Mouse (Mus musculus) forebrain, embryonic 10.5 days (tissue): ENCODE results near the gene Isoc2a. TPM values are rescaled to one million over a fixed set of nuclear protein-coding genes. Genes with fewer than 3 reads are reported as not detected.
"Not testable (repeated sequence)": the region's sequence is repeated elsewhere in the genome, so short reads cannot be mapped to it uniquely, and the experiment has no call there.

Experiments
- DNase-seq: peaks from one replicate; pipeline ENCODE4 v3.0.0-alpha.2; 2017; ENCODE audit warnings: low spot score; ENCODE audit errors: extremely low spot score
- H3K27ac ChIP-seq: fragments of 300-500 bp; sonication (generic); 2 replicates; pipeline ENCODE4 v1.5.1; 2016; ENCODE audit warnings: mild to moderate bottlenecking
- H3K27me3 ChIP-seq: fragments of 300-500 bp; sonication (generic); 2 replicates; pipeline ENCODE4 v1.6.1; 2016; ENCODE audit warnings: mild to moderate bottlenecking; ENCODE audit not compliant: poor library complexity, severe bottlenecking
- H3K36me3 ChIP-seq: fragments of 300-500 bp; sonication (generic); replicated peaks from 2 replicates; pipeline ENCODE4 v1.6.1; 2016; ENCODE audit warnings: mild to moderate bottlenecking, moderate library complexity
- H3K4me1 ChIP-seq: fragments of 300-500 bp; sonication (generic); 2 replicates; pipeline ENCODE4 v1.6.1; 2016
- H3K4me3 ChIP-seq: fragments of 300-500 bp; sonication (generic); 2 replicates; pipeline ENCODE4 v1.5.1; 2016; ENCODE audit warnings: mild to moderate bottlenecking, moderate library complexity
- H3K9me3 ChIP-seq: fragments of 300-500 bp; sonication (generic); 2 replicates; pipeline ENCODE4 v1.6.1; 2016; ENCODE audit warnings: mild to moderate bottlenecking, moderate library complexity
- WGBS: fragments of 180-500 bp; shearing (Covaris S2); methylation state at CpG from one replicate; pipeline ENCODE4 v1.1.7; 2016; 5-methylcytosine and 5-hydroxymethylcytosine counted together
- polyA plus RNA-seq: library from polyadenylated mRNA; unstranded; fragments of >200 nt; fragmentation: Nextera tagmentation; extraction: Ambion mirVana; gene quantifications from 2 replicates; pipeline ENCODE4 v1.2.1, GENCODE M21; 2016

Isoc2a gene
- polyA plus RNA-seq, 1 experiment from 2014 or later, result 0.73 TPM

DNA sequence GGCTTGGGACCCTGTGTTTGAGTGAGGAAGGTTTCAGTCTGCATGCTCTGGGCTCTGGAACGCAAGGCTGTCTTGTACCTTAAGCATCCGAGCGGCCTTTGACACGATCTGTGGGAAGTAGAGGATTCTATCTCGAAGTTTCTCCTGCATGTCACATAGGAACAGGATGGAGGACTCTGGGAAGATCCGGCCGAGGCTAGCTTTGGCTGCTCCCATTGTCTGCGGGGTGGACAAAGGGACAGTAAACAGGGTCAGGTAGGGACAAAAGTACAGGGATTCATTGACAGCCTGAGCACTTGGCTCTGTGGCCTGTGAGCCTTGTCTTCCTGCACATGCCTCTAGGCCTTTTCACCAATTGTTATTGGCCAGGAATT lies 25.7 kb upstream of the Isoc2a start:
- 71% methylated on average over 8 of the region's 8 CpGs for WGBS
- peaks cover 7% of the 10 kb centered on the region; the same call in 1 of the 2 replicates for H3K27me3 ChIP-seq

DNA sequence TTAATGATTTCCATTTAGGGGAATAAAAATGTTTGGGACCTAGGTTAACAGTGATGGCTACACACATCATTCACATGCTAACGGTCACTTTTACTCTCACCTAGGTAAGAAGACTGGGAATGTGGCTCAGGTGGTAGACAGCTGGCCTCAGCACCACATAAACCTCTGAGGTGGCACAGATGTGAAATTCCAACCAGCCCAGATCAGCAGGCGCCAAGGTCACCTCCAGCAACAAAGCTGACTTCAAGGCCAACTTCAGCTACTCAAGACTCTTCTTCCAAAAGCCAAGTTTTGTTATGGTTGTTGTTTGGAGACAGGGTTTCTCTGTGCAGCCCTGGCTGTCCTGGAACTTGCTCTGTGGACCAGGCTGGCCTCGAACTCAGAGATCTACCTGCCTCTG lies 23.3 kb upstream of the Isoc2a start:
- no peak for DNase-seq
- Histone ChIP-seq H3K36me3 (no peaks in the 10 kb centered on the region), H3K4me3 (no peak overlapping the region), H3K9me3 (no peaks in the 10 kb centered on the region), H3K27ac (no peak overlapping the region), H3K27me3 (no peaks in the 10 kb centered on the region), H3K4me1 (no peaks in the 10 kb centered on the region)
- 87% methylated on average over 3 of the region's 3 CpGs for WGBS

More for the DNA sequence above, 25.7 kb upstream of the Isoc2a start:
- Histone ChIP-seq H3K9me3 (peaks cover 5% of the 10 kb centered on the region; the same call in 1 of the 2 replicates), H3K27ac (no peak overlapping the region), H3K36me3 (no peaks in the 10 kb centered on the region), H3K4me1 (no peaks in the 10 kb centered on the region), H3K4me3 (no peak overlapping the region)
- no peak for DNase-seq

DNA sequence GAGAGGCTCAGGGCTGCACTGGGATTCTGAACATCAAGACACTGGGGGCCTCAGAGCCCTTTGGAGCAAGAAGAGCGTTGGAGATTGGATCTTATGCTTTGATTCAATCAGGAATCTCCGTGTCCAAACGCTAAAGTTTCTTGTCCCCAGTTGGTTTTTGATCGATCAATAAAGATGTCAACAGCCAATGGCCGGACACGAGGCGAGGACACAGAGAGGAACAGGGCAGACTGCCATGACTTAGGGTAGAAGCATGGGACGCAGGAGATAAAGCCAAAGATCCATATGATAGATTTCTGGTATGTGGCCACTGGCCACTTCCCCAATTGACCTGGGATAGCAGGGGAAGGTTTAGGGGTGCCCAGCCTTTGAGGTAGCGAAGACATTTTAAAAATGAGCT lies 20.4 kb upstream of the Isoc2a start:
- Histone ChIP-seq H3K27ac (no peak overlapping the region), H3K27me3 (no peaks in the 10 kb centered on the region), H3K36me3 (no peaks in the 10 kb centered on the region), H3K9me3 (no peaks in the 10 kb centered on the region), H3K4me3 (no peak overlapping the region), H3K4me1 (no peaks in the 10 kb centered on the region)
- 89% methylated on average over 9 of the region's 9 CpGs for WGBS
- no peak for DNase-seq

DNA sequence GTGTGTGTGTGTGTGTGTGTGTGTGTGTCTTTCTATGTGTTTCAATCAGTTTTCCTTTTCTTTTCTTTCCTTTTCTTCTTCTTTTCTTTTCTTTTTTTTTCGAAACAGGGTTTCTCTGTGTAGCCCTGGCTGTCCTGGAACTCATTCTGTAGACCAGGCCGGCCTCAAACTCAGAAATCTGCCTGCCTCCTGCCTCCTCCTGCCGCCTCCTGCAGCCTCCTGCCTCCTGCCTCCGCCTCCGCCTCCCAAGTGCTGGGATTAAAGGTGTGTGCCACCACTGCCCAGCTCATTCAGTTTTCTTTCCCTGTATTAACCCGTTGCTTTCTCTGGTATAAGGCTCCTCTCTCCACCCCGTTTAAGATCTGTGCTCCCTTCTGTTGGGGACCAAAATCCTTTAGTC lies 19.6 kb upstream of the Isoc2a start:
- H3K4me3 ChIP-seq, result no peak overlapping the region
- no peaks in the 10 kb centered on the region for H3K9me3 ChIP-seq
- WGBS, result 63% methylated on average over 6 of the region's 7 CpGs

DNA sequence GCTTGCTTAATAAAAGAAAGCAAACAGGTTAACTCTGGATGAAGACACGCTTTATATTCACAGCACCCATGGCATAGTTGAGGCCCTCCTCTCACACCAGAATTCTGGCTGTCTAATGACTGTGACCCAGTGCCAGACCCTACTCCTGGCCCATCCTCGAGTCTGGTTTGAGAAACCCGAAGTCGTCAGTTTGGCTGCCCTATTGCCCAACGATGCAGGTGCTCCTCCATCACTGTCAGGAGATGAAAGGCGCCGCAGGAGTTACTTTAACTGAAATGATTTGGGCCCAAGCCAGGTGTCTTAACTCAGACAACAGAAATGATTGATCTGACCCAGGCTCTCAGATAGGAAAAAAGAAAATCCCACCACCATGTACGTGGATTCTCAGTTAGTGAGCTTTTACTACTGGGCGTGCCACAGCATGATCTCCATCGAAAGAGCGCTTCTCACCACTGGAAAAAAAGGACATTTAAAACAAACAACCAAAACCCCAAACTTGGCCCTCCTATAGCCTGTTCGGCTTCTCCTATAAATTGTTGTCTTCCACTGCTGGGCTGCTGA lies 17.5 kb upstream of the Isoc2a start:
- no peak for DNase-seq
- 88% methylated on average over 12 of the region's 12 CpGs for WGBS
- H3K27ac ChIP-seq, result no peak overlapping the region
- no peaks in the 10 kb centered on the region for H3K27me3 ChIP-seq
- no peaks in the 10 kb centered on the region for H3K4me1 ChIP-seq
- H3K36me3 ChIP-seq, result no peaks in the 10 kb centered on the region
- no peak overlapping the region for H3K4me3 ChIP-seq
- H3K9me3 ChIP-seq, result no peaks in the 10 kb centered on the region

More for the DNA sequence above, 19.6 kb upstream of the Isoc2a start:
- H3K4me1 ChIP-seq, result no peaks in the 10 kb centered on the region
- no peak overlapping the region for H3K27ac ChIP-seq
- H3K36me3 ChIP-seq, result no peaks in the 10 kb centered on the region
- no peak for DNase-seq
- H3K27me3 ChIP-seq, result no peaks in the 10 kb centered on the region

DNA sequence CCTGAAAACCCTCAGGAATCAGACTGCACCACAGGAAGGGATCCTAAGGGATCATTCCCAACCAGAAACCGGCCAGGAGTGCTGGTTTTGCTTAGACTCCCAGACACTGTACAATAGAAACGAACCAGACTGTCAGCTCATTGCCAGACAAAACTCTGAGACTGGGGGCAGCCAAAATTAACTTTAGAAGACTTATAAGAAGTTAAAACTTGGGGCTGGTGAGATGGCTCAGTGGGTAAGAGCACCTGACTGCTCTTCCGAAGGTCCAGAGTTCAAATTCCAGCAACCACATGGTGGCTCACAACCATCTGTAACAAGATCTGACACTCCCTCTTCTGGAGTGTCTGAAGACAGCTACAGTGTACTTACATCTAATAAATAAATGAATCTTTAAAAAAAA lies 16.0 kb upstream of the Isoc2a start:
- H3K9me3 ChIP-seq, H3K27ac ChIP-seq, H3K27me3 ChIP-seq, H3K4me3 ChIP-seq, H3K4me1 ChIP-seq, DNase-seq, H3K36me3 ChIP-seq: not testable (repeated sequence)
- WGBS, result 81% methylated on average over 3 of the region's 3 CpGs

DNA sequence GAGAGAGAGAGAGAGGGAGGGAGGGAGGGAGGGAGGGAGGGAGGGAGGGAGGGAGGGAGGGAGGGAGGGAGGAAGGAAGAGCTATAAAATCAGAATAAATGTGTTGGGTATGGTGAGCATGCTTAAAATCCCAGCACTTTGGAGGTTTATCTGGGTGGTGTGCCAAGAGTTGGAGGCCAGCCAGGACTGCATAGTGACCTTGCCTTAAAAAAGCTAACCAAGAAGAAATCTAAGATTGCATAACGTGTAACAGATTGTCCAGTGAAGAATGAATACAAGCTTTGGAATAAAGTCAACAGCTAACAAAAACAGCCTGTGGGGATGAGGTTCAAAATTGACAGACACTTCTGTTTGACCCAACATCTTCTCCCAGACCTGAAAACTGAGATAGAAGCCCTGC lies 13.9 kb upstream of the Isoc2a start:
- H3K27ac ChIP-seq, result no peak overlapping the region
- no peak overlapping the region for H3K4me3 ChIP-seq
- H3K4me1 ChIP-seq, result peaks cover 22% of the 10 kb centered on the region
- no peak for DNase-seq
- peaks cover 4% of the 10 kb centered on the region; the same call in 1 of the 2 replicates for H3K9me3 ChIP-seq
- WGBS, result 64% methylated on average over 1 of the region's 1 CpGs
- no peaks in the 10 kb centered on the region for H3K36me3 ChIP-seq
- H3K27me3 ChIP-seq, result no peaks in the 10 kb centered on the region

DNA sequence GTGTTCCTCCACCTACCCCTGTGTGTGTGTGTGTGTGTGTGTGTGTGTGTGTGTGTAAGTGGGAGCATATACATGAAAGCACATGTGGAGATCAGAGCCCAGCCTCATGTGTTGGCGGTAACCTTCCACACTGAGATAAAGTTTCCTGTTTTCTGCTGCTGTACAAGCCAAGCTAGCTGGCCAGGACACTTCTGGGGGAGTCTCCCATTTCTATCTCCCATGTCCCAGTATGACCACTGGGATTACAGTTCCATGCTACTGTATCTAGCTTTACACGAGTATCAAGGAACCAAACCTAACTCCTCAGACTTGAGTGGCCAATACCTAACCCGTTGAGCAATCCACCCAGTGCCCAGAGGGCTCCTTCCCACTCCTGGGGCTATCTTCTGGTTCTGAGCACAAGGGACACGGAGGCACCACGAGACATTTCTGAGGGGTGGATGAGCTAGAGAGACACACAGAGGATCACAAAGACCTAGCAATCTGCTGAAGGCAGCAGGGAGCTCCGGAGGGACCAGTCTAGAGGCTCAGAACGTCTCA lies 13.3 kb upstream of the Isoc2a start:
- H3K4me3 ChIP-seq, result no peak overlapping the region
- peaks cover 22% of the 10 kb centered on the region for H3K4me1 ChIP-seq
- no peak for DNase-seq
- H3K9me3 ChIP-seq, result peaks cover 4% of the 10 kb centered on the region; the same call in 1 of the 2 replicates
- WGBS, result 77% methylated on average over 7 of the region's 7 CpGs
- no peaks in the 10 kb centered on the region for H3K27me3 ChIP-seq
- no peak overlapping the region for H3K27ac ChIP-seq
- no peaks in the 10 kb centered on the region for H3K36me3 ChIP-seq

DNA sequence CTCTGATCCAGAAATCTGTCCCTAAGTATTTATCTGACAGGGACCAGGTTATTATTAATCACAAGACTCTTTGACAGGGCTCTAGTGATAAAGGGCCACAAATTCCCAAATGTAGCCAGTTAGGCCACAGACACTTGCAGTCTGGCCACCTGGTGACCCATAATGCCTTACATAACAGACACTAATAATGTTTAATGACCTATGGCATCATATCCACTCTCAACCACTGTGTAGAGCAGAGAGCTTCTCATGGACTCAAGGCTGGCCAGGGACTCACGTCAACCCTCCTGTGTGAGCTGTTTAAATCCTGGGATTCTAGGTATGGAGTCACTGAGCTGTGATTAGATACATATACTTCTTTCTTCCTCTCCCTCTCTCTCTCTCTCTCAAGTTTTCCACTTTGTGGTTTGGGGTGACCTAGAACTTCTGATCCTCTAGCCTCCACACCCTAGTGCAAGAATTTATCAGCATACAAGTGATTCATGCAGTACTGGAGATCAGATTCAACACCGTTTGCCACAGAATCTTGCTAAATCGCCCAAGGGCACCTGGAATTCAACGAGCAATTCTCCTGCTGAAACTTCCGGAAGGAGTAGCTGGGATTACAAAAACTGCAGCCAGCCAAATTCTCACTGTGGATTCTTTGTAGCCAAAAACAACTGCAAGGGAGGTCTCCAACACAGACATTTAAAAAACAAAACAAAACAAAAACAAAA lies 12.7 kb upstream of the Isoc2a start:
- peaks cover 22% of the 10 kb centered on the region for H3K4me1 ChIP-seq
- H3K9me3 ChIP-seq, result peaks cover 4% of the 10 kb centered on the region; the same call in 1 of the 2 replicates
- no peaks in the 10 kb centered on the region for H3K36me3 ChIP-seq
- DNase-seq, result no peak
- H3K4me3 ChIP-seq, result no peak overlapping the region
- no peak overlapping the region for H3K27ac ChIP-seq
- no peaks in the 10 kb centered on the region for H3K27me3 ChIP-seq
- WGBS, result 82% methylated on average over 5 of the region's 5 CpGs

DNA sequence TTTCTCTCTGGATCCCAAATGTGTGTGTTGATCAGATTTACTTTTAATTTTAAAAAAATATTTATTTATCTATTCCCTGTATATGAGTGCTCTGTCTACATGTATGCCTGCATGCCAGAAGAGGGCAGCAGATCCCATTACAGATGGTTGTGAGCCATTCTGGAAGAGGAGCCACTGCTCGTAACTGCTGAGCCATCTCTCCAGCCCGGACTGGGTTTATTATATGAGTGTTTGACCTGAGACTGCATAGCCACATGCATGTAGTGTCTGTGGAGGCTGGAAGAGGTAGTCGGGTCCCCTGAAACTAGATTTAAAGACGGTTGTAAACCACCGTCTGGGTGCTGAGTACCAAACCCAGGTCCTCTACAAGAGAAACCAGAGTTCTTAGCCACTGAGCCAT lies 11.9 kb upstream of the Isoc2a start:
- no peak for DNase-seq
- 60% methylated on average over 5 of the region's 5 CpGs for WGBS
- no peaks in the 10 kb centered on the region for H3K36me3 ChIP-seq
- H3K27me3 ChIP-seq, result no peaks in the 10 kb centered on the region
- peaks cover 22% of the 10 kb centered on the region for H3K4me1 ChIP-seq
- H3K27ac ChIP-seq, result peak overlapping the region; percentile 90; the same call in 1 of the 2 replicates
- H3K4me3 ChIP-seq, result peak overlapping the region; percentile 67
- peaks cover 4% of the 10 kb centered on the region; the same call in 1 of the 2 replicates for H3K9me3 ChIP-seq

DNA sequence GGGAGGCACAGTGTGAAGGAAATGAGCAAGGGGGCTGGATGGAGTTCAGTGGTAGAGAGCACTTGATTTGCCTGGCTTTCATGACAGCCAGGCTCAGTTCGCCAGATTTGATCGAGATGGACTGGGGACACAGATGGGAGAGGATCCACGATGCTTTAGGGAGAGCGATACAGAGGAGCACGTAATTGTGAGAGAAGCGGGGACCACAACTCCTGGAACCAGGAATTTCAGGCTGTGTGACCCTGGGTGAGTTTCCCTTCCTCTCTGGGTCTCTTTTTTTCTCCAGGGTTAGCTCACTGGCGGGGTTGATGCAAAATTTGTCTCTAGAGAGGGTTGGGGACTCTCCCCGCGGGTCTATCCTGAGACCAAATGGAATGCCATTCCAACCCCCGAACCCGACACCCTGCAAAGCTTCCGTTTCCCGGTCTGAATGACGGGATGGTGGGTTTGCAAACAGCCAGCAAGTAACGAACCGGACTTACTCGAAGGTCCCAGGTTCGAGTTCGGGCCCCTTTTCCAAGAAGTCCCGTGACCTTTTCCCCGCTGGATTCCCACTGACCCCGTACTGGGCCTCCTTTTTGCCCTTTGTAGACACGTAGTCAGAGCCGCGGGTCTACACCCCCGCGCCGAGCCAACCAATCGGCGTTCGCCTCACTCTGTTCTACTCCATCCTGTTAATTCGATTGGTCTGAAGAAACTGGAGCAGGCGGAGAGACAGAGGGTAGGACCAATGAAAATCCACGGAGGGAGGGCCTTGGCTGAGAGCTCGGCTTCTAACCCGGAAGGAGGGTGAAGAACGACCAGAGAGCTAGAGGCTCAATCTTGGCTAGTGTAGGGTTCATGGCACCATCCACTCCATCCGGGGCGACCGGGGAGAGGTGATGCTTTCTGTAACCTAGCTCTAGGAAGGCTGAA lies 11.1 kb upstream of the Isoc2a start:
- Histone ChIP-seq H3K27ac (peak overlapping the region; percentile 90), H3K9me3 (peaks cover 4% of the 10 kb centered on the region; the same call in 1 of the 2 replicates), H3K27me3 (no peaks in the 10 kb centered on the region), H3K4me1 (peaks cover 22% of the 10 kb centered on the region), H3K36me3 (no peaks in the 10 kb centered on the region), H3K4me3 (peak overlapping the region; percentile 67)
- 5% methylated on average over 40 of the region's 40 CpGs for WGBS
- peak; percentile 95 for DNase-seq

DNA sequence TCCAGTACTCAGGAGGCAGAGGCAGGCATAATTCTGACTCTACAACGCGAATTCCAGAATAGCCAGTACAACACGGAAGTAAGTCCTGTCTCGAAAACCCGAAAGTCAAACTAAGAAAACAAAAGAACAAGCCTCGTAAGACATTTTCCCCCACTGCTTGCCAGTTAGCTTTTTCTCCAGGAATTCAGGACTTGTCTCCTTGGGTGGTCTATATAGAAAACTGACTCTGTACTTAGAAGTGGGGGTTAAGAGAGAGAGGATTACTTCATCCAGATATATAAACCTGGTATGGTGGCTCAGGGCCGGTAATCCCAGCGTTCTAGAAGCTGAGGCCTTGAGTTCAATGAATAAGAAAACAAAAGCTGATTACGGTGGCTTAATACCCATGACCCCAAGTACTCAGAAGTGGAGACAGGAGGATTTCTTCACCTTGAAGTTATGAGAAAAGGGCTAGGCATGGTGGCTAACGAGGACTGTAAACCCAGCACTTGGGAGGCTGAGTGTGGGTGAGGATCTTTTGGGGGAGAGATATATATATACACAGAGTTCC lies 10.2 kb upstream of the Isoc2a start:
- peak overlapping the region; percentile 90 for H3K27ac ChIP-seq
- H3K4me3 ChIP-seq, result peak overlapping the region; percentile 67
- DNase-seq, result no peak
- no peaks in the 10 kb centered on the region for H3K36me3 ChIP-seq
- no peaks in the 10 kb centered on the region for H3K27me3 ChIP-seq
- peaks cover 4% of the 10 kb centered on the region; the same call in 1 of the 2 replicates for H3K9me3 ChIP-seq
- WGBS, result 37% methylated on average over 10 of the region's 10 CpGs
- peaks cover 22% of the 10 kb centered on the region for H3K4me1 ChIP-seq
